Mouse (Mus musculus) erythroblast, adult 5-6 weeks (primary cell): ENCODE measurements around the gene Btbd7. TPM values are rescaled to one million over a fixed set of nuclear protein-coding genes. Genes with fewer than 3 reads are reported as not detected.

Experiments used
- ATAC-seq: replicated peaks from 2 replicates; pipeline ENCODE4 v1.8.0; 2016; ENCODE audit warnings: moderate number of reproducible peaks, mild to moderate bottlenecking, moderate TSS enrichment, inconsistent platforms; ENCODE audit not compliant: poor library complexity, low FRiP score, severe bottlenecking
- total RNA-seq, 2 experiments: library from RNA; stranded (forward) in 1 of 2; stranded (reverse) in 1 of 2; fragments of 150-400 nt in 1 of 2; fragments of 200-764, 138-1000 nt in 1 of 2; gene quantifications; 2 replicates each; pipeline versions ENCODE4 v1.2.3 to v1.2.4; 2015 to 2017; ENCODE audit warnings: low replicate concordance in 2 of 2

The Btbd7 gene
- total RNA-seq, 2 experiments from 2014 or later: 11.5 to 28.7 TPM

GRCm38 (mm10) chr12:102784899-102785592 is 93.2 kb downstream of the Btbd7 start:
- no peak; the same call in 1 of the 2 replicates for ATAC-seq

- no peak for ATAC-seq
Observed at GRCm38 (mm10) chr12:102782841-102783240, 95.4 kb downstream of the Btbd7 start.

GRCm38 (mm10) chr12:102779452-102779851 is 98.8 kb downstream of the Btbd7 start:
- no peak for ATAC-seq

GRCm38 (mm10) chr12:102778151-102778550 is 100.1 kb downstream of the Btbd7 start:
- no peak for ATAC-seq

- no peak for ATAC-seq
Observed at GRCm38 (mm10) chr12:102776035-102776434, 102.2 kb downstream of the Btbd7 start.

GRCm38 (mm10) chr12:102772676-102773075 is 105.6 kb downstream of the Btbd7 start:
- no peak for ATAC-seq

- no peak for ATAC-seq
Observed at GRCm38 (mm10) chr12:102771601-102772000, 106.7 kb downstream of the Btbd7 start.

- 0 out of 2 replicates have a peak, but pooled peaks have one; percentile 42 for ATAC-seq
Observed at GRCm38 (mm10) chr12:102769000-102769399, 109.3 kb downstream of the Btbd7 start.

- ATAC-seq: no peak
Observed at GRCm38 (mm10) chr12:102763696-102764095, 114.6 kb downstream of the Btbd7 start.

- ATAC-seq: no peak
Observed at GRCm38 (mm10) chr12:102761668-102762067, 116.6 kb downstream of the Btbd7 start.

- no peak for ATAC-seq
Observed at GRCm38 (mm10) chr12:102758936-102759335, 119.3 kb downstream of the Btbd7 start.

GRCm38 (mm10) chr12:102758403-102758756 is 119.9 kb downstream of the Btbd7 start, which contains the start of gene Gm20604:
Gene Gm20604, minus strand, starts transcription at chr12:102758672.
- no peak for ATAC-seq

- peak; percentile 96 for ATAC-seq
Observed at GRCm38 (mm10) chr12:102757689-102758402, 120.4 kb downstream of the Btbd7 start, which contains the start of the genes Gm28051, Gon7 and Ubr7. Gene Gm28051, minus strand, starts transcription at chr12:102757765. Gene Gon7, minus strand, starts transcription at chr12:102757803. Gene Ubr7, plus strand, starts transcription at chr12:102757967.

- ATAC-seq: peak; percentile 77
Observed at GRCm38 (mm10) chr12:102757055-102757688, 121.1 kb downstream of the Btbd7 start.

- ATAC-seq: no peak
Observed at GRCm38 (mm10) chr12:102756304-102756703, 122.0 kb downstream of the Btbd7 start.

GRCm38 (mm10) chr12:102748256-102748655 is 130.0 kb downstream of the Btbd7 start:
- ATAC-seq: no peak

GRCm38 (mm10) chr12:102744839-102745238 is 133.4 kb downstream of the Btbd7 start:
- no peak for ATAC-seq

- peak; percentile 96 for ATAC-seq
Observed at GRCm38 (mm10) chr12:102743589-102744574, 134.4 kb downstream of the Btbd7 start, which contains the start of the genes Moap1 and Tmem251. Gene Moap1, minus strand, starts transcription at chr12:102743661. Gene Tmem251, plus strand, starts transcription at chr12:102743762.

GRCm38 (mm10) chr12:102743036-102743588 is 135.2 kb downstream of the Btbd7 start:
- ATAC-seq: peak; percentile 70
